Mouse (Mus musculus) spleen, adult 12 weeks (tissue): ENCODE results near the gene Tsfm.

Experiments used
- DNase-seq: peaks from one replicate; pipeline ENCODE4 v3.0.0; 2022; ENCODE audit warnings: low spot score

Gene Tsfm

GRCm38 (mm10) chr10:127041774-127042338, 11.2 kb upstream of the Tsfm start:
- peak; percentile 77 for DNase-seq

GRCm38 (mm10) chr10:127041274-127041766, 10.7 kb upstream of the Tsfm start, which contains the start of the genes Mettl1 and Eef1akmt3:
TSS of gene Mettl1 (plus strand) at chr10:127041414.
TSS of gene Eef1akmt3 (minus strand) at chr10:127041513.
- DNase-seq = no peak

DNA sequence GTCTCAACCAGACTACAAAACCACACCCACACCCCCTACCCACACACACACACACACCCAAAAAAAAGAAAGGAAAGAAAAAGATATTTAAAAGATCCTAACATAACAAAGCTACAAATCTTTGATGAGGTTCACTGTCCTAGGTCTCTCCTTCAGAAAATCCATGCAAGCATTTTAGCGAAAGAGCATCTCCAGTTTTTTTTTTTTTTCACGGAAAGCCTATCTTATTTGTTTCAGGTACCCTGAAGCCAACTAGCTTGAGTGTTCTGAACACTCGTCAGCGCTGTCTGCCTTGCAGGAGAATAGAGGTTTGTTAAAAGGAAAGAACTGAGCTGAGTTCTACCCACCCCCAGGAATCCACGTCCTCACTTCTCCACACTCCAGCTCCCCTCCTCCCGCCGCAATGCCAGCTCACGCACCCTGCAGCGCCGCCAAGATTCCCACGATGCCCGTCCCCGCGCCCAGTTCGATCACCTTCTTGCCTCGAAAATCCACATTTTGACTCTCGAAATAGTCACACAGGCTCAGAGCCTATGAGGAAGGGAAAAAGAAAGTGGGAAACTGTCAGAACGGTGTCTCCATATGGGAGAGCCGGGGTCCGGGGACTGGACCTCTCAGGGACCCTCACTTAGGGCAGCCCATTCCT, 10.1 kb upstream of the Tsfm start:
- DNase-seq = no peak

GRCm38 (mm10) chr10:127037641-127038040, 7.0 kb upstream of the Tsfm start:
- DNase-seq = no peak

- DNase-seq = no peak
Observed at GRCm38 (mm10) chr10:127036273-127036672, 5.6 kb upstream of the Tsfm start.

GRCm38 (mm10) chr10:127033301-127033741, 2.7 kb upstream of the Tsfm start:
- DNase-seq = no peak

- DNase-seq = no peak
Observed at GRCm38 (mm10) chr10:127018422-127018821, 12.2 kb downstream of the Tsfm start.

GRCm38 (mm10) chr10:127017071-127017470, 13.6 kb downstream of the Tsfm start:
- DNase-seq = no peak

DNA sequence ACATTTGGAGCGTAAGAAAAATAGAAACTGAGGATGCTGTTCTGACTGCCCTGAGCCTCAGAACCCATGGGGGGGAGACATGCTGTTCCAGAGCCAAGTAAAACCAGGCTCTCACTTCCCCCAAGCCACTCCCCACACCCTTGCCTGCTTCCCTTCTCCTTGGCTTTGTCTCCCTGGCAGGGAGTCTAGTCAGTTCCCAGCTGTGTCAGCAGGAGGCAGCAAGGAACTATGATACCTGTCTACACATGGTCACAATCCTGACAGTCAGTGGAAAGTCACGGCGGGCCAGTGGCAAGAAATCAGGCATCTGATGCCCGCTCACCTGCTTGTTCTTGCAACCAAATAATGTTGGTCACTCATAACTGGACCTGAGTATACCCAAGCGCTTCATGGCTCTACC, 14.2 kb downstream of the Tsfm start:
- DNase-seq = no peak

DNA sequence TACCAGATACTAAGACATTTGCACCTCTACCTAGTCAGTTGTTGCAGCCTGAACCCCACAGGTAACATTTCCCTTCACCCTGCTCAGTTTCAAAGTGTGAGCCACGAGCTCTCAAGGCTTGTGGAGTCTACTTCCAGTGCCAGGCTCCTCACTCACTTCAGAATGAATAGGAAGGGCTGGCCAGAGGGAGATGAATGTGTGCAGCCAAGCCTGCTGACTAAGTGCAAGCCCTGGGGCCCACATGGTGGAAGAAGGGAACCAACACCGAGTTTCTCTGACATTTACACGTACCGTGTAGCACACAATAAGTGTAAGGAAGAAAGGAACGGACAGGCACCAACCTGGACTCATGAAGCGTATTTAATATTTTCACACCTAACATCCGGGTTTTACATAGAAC, 26.8 kb downstream of the Tsfm start:
- DNase-seq = no peak

DNA sequence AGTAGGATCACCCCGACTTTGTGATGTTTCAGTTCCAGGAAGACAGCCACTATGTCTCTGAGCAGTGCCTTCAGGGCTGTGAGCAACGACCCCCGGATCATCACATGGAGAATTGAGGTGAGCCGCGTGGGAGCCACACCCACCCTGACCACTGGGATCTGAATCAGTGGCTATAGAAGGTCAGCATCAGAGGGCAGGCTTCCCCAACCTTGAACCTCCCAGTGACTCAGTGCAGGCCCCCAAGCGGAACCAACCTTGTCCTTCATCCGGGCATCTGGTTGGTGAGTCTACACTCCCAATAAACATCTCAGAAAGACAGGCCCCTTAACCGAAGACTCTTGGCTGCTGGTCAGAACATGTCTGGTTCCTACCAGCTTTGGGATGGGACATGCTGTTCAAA, 27.3 kb downstream of the Tsfm start:
- no peak for DNase-seq

DNA sequence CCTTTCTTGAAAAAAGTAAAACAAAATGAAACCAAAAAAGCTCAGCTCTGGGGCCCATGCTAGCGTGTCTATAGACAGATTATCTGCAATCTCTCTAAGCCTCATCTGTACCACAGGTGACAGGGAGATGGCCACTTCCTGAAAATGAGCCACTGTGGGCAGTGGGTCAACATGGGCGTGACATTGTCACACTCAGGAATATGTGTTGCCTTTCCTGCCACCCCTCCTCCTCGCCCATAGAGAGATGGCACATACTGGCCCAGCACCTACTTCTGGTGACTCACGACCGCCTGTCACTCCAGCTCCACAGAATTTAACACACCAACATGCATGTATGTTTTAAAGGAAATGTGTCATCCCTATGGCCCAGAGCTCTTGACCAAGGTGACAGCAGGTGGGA, 27.9 kb downstream of the Tsfm start:
- DNase-seq = no peak

DNA sequence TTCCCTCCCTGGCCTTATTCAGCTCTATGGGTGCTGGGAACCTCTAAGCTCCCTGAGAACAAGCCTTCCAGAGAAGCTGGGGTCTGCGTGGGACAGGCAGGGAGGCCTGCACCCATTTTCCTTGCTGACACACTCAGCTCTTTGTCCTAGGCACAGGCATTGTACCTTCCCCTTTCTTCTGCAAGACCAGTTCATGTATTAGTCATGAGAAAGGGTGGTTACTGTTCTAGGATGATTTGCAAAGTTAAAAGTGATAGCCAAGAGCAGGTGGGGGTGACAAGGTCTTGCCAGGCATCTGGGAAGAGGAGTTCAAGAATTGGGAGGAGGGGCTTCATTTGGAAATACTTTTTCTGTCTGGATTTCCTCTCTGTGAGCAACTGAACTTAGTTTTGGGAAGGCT, 28.6 kb downstream of the Tsfm start:
- DNase-seq = no peak

DNA sequence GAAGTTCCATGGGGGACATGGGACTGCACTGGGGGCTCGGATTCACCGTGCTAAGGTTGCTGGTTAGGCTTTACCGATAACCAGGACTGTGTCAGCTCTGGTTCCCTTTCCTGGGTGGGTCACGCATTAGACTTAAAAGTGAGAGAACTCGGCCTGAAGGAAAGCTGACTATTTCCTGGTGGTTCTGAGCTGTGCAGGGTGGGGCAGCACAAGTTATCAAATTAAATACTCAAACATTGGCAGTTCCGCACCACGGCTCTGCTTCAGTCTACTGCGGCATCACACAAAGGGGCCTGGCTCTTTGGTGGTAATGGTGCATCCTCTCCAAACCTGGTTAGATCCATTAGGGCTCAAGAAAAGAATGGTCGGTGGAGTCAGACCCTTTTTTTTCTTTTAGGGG, 29.3 kb downstream of the Tsfm start:
- no peak for DNase-seq

DNA sequence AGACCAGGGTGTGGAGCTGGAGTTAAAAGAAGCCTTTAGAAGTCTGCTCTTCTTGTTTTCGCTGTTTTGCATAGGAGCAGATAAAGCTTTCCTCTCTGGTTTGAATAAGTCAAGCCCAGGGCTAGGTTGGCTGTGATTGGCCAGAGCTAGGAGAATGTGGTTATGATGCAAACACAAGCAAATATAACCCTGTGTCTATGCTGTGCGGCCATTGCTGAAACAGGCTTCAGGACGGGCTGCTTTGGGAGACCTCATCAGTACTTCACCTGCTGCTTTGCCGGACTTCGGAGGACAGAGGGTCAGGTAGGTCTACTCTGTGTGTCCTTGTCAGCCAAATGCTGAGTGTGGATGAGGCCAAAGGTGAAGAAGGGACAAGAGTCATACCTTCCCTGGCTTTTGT, 30.1 kb downstream of the Tsfm start, which contains the start of gene Avil:
Gene Avil, plus strand, starts transcription at position 181 of the 400 bp plus-strand sequence.
- DNase-seq = no peak

DNA sequence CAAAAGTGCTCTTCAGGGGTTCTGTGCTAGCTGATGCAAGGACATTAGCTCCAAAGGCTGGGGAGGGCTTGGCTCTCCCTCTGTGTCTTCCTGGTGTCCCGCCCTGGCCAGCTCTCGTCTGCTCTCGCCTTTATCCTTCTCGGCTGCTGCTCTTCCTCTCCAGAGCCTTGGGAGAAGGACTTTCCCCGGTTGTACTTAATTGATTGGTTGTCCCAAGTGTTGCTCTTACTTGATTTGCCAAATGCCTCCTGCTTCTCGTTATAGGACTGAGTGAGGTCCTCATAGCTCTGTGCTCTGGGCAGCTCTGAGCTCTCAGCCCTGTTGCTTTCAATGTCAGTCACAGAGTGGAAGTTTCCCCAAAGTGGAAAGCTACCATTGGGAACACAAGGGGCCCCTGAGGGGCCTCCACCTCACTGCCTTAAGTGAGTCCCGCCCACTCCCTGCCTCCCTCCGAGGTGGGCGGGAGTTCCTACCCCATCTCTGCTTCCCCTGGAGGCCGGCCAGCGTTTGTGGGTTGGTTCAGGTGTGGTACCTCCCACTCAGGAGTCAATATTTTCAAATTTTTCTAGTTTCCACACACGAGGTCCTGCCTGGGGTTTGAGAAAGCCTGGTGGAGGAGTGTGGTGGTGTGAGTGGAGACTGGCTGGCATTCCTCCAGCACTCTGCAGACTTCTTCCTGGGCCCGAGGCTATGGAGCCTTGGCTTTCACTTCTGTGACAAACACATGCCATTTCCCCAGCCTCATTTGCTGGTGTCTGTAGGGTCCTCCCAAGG, 33.1 kb downstream of the Tsfm start:
- no peak for DNase-seq

- no peak for DNase-seq
Observed at GRCm38 (mm10) chr10:126993621-126994020, 37.0 kb downstream of the Tsfm start.

GRCm38 (mm10) chr10:126991676-126992075, 39.0 kb downstream of the Tsfm start:
- no peak for DNase-seq

- peak; percentile 59 for DNase-seq
Observed at GRCm38 (mm10) chr10:126990313-126991056, 40.2 kb downstream of the Tsfm start.

DNA sequence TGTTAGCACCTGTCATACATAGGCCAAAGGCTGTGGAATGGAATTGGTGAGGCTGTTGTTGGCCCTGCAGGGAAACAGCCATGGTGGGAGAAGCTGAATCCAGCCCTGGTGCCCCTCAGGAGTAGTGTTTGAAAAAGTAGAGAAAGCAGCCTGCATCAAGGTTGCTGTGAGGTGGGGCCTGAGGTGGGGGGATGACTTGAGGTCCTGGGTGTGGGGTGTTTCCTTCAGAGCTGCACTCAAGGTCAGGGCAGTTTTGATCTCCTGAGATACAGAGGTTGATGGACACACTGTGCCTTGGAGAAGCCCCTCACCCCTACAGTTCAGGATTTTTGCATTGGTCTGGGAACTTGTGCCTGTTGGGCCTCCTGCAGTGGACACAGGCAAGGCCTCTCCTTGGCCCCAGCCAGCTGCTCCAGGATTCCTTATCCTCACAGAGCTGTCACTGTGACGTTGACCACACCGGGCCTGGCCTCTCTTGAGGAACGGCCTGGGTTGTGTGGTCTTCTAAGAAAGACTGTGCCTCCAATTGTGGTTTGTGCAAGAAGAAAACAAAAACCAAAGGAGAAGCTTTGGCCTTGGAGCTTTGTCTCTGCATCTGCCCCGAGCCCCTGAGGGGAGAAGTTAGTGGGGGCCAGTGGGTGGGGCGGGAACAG, 42.0 kb downstream of the Tsfm start:
- DNase-seq = no peak
